In genomic region chr1:144746182-144746581, GRCm38 (mm10) we compare ENCODE assay signal across 28 mouse cellular contexts.
"Had no signal": no experiment of that assay in that cellular context is flagged by ENCODE, and none has a peak within 500 bp of the region (broad histone marks: within the 10 kb centered on the region; RNA-seq: fewer than 3 reads in every experiment).

No protein-coding gene starts in this region.

- ATAC-seq: forebrain, embryonic 13.5 days; forebrain, embryonic 14.5 days; forebrain, embryonic 15.5 days; forebrain, embryonic 16.5 days; forebrain, postnatal 0 days had no signal

- H3K27ac ChIP-seq: embryonic facial prominence, embryonic 10.5 days; embryonic facial prominence, embryonic 12.5 days; embryonic facial prominence, embryonic 13.5 days; embryonic facial prominence, embryonic 15.5 days; forebrain, embryonic 10.5 days; forebrain, embryonic 12.5 days; forebrain, embryonic 13.5 days; forebrain, embryonic 15.5 days; gastrocnemius, adult 2 months; heart, adult 2 months had no signal

- H3K4me3 ChIP-seq: embryonic facial prominence, embryonic 10.5 days; embryonic facial prominence, embryonic 12.5 days; embryonic facial prominence, embryonic 13.5 days; embryonic facial prominence, embryonic 15.5 days; erythroblast, embryonic 14.5 days; forebrain, embryonic 10.5 days; forebrain, embryonic 12.5 days; forebrain, embryonic 13.5 days; forebrain, embryonic 15.5 days; gastrocnemius, adult 2 months; heart, adult 2 months had no signal

- DNase-seq: cerebellum, adult 8-10 months; cerebellum, adult 9-10 months; cerebellum, adult 9-11 months; cerebellum, postnatal 10 days; cerebellum, postnatal 14 days; cerebellum, postnatal 25 days; cerebellum, postnatal 36 days; embryo, embryonic 11 days; forebrain, postnatal 0 days; gastrocnemius, adult 2 months; gastrocnemius, postnatal 10 days; gastrocnemius, postnatal 14 days; gastrocnemius, postnatal 25 days; gastrocnemius, postnatal 36 days; heart, adult 11 months; heart, adult 18-20 months; heart, adult 2 months had no signal
